Mouse (Mus musculus) cerebellum, adult 18-20 months (tissue): ENCODE results near the gene Dph3.

Experiments used
- DNase-seq, 2 experiments: peaks; one replicate each; pipeline ENCODE4 v3.0.0; 2021

The Dph3 gene

DNA sequence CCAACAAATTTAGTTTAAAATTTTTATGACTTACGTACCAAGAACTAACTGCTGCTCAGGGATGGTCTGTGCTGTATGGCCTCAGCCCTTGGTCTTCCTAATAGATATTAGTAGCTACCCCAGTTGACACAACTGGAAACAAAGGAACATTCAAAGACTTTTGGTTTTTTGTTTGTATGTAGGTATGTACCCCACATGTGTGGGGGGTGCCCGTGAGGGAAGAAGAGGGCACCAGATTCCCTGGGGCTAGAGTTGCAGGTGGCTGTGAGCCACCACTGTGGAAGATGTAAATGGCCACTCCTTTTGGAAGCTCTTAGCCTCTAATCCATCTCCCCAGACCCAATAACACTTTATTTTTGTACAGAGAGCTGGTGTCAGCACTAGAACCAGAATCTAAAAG, 2.1 kb downstream of the Dph3 start:
- no peak for DNase-seq

DNA sequence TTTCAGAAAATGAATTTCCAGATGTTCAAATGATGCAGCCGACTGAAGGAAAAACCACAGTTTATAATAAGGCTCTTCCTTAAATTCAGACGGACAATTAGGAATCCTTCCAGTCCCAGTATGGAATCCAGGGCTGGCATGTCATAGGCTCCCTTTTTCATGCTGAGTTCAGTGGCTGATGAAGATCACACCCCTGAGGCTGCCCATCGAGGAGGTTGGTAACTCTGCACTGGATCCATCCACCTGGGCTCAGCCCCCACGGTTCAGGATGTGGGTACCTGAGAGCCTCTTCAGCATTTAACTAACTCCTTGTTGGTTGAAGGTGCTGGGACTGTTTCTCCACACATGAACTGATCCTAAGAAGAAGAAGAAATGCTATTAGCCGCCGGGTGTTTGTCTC, 2.6 kb downstream of the Dph3 start:
- no peak for DNase-seq

DNA sequence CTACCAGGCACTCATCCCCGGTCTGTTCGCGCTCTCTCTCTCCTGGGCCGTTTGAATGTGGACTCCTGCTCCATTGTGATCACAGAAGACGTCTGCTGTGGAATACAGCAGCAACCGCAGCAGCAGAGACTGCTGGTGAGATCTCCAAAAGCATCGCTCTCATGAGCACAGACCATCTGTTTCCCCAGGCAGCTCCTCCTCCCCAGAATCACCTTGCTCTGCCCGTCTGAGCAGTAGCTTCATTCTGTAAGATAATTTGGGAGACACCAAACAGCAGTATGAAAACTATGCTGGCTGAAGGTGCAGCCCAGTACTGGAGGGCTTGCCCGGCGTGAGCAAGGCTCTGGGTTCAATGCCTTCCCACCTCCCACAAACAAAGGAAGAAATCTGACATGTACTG, 4.5 kb downstream of the Dph3 start:
- no peak for DNase-seq

DNA sequence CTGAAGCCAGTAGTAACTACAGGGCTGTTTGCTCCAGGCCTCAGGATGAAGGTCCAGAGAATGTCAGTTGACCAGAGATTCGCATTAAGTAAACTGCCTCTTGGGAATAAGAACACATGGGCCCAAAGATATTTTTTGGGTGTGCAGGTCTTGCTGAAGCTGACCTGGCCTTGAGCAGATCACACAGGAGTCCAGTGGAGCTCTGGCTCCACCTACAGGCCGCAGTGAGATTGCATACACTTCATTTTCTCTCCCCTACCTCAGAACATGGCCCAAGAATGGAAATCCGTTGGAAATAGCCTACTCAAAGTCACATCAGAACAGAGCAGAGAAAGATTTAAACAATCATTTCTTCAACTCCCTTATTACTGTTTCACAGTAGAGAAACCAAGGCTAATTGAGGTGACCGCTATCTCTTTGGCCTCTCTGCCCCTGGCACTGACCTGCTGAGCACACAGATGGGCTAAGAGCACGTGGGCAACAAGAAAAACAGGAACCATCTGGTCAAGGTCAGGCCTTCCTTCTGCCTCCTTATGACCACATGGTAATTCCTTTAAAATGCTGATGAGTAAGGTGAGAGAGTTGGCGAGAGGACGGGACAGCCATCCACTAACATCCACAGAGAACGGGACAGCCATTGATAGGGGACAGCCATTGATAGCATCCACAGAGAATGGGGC, 8.5 kb downstream of the Dph3 start:
- peak; percentile 82 to 90 for DNase-seq

DNA sequence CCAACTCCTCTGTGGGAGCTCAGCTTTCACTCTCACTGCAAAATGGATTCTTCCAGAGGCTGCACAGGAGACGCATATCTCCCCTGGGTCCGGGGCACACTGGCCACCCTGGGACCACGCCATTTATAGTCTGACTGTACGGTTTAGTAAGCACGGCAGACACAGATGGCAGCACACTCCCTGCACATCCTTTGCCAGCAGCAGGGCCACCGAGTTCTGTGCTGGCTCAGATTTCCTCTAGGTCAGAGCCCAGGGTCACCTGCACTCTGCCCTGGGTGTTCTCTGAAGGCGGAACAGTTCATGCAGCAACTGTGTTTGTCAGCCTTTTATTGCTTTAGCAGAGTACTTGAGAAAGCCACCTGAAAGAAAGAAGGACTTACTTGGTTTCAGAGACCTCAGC, 11.6 kb downstream of the Dph3 start:
- DNase-seq = peak; percentile 42 to 53

- peak; percentile 44 to 49 for DNase-seq
Observed at GRCm38 (mm10) chr14:32073211-32073685, 12.3 kb downstream of the Dph3 start.

GRCm38 (mm10) chr14:32072807-32073206, 12.7 kb downstream of the Dph3 start:
- no peak for DNase-seq

- no peak for DNase-seq
Observed at GRCm38 (mm10) chr14:32061398-32061797, 24.1 kb downstream of the Dph3 start.

DNA sequence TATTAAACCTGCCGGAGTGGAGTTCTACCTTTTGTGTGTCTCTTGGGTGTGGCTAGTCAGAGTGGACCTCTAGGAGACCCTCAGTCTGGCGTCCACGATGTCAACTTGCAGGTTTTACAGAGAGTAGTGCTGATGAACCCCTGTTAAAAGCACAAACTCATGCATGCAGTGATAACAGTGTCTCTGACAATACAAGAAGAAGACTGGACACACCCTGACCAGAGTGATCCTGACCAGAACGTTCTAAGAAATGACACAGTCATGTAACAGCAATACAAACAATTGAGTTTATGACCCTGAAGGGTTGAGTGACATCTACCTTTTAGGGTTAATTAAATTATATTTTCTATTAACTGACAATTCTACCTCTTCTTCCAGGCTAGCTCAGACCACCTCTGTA, 27.9 kb downstream of the Dph3 start:
- DNase-seq = no peak

GRCm38 (mm10) chr14:32056675-32057074, 28.9 kb downstream of the Dph3 start:
- peak in 1 of 2 experiments; percentile 26 for DNase-seq

DNA sequence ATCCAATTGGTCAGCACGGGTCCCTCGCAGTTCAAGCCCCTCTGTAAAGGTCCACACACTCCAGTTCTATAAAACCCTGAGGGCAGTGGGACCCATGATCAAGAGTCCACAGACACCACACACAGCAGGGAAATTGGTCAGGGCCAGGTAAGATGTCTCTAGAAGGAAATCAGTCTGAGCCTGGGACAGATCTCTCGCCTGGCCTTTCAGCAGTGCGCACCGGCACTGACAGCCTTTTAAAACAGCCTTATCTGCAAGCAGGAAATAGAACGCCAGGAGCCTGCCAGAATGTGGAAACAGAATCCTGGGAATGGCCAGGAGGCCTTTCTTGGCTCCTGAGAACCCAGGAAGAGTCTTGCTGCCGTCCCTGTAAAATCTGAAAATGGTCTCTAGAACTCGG, 29.7 kb downstream of the Dph3 start:
- DNase-seq = no peak

- no peak for DNase-seq
Observed at GRCm38 (mm10) chr14:32054788-32055187, 30.7 kb downstream of the Dph3 start.

- no peak for DNase-seq
Observed at GRCm38 (mm10) chr14:32053895-32054294, 31.6 kb downstream of the Dph3 start.

DNA sequence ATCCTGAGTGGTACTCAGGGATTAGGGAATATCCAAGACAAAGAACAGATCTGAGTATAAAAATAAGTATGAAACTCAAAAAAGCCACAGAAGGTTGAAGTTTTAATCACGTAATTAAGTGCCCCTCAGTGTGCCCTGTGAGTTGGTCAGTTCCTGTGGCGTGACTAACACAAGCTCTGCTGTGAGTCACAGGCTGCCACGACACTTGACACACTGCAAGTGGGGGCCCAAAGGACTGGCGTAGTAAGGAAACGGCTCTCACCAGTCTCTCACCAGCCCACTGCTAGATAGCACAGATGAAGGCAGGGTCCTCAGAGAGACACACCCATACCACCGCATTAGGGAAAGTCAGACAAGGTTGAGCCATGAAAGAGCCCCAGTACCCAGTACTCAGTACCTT, 35.4 kb downstream of the Dph3 start:
- DNase-seq = no peak

DNA sequence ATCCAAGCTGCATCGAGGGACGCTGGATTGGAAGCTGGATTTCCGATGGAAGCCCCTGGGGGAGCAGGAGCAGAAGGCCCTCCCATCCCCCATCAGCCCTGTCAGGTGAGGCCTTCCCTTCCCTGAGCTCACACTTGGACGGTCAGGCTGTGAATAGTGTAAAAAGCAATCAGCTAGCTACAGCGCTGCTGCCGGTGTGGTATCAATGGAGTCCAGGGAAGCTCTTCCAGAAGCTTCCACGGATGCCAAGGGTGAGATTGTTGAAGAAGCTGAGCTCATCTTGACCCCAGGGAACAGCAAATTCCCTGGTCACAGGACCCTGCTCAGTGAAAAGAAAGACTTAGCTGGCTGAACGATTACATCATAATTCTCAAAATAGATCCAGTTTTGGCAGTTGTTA, 39.2 kb downstream of the Dph3 start:
- no peak for DNase-seq

DNA sequence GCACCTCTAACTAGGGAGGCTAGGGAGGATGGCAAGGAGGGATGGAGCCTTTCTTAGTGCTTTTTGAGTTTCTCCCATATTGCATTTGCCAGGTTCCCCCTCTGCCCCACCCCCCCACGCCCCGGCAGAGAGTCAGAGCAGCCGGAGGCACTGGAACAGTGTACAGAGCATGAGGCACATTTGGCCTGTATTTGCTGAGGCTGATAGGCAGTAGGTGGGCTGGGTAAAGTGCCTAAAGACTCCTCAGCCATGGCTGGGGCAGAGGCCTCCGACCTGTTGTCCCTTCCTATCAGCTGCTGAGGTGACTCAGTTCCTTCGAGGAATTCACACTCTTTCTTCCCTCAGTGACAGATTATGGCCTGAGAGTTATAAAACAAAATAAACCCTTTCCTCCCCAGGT, 43.4 kb downstream of the Dph3 start:
- DNase-seq = no peak

GRCm38 (mm10) chr14:32037661-32038252, 47.8 kb downstream of the Dph3 start:
- DNase-seq = no peak

DNA sequence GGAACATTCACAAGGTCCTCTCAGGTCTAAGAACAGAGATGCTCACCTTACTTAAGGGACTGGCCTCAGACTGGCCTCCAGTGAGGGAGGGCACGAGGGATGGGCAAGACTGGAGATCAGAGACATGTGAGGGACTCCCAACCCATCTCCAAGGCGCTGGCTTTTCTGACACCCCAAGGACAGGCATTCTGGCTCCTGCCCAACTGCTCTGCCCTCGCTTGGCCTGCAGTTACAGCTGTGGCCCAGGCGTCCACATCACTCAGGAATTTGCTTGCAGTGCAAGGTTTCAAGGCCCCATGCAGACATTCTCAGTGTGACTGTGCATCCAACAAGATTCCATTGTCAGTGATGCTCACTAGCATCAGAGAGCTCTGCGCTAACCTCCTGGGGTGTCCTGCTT, 49.0 kb downstream of the Dph3 start:
- DNase-seq = no peak

DNA sequence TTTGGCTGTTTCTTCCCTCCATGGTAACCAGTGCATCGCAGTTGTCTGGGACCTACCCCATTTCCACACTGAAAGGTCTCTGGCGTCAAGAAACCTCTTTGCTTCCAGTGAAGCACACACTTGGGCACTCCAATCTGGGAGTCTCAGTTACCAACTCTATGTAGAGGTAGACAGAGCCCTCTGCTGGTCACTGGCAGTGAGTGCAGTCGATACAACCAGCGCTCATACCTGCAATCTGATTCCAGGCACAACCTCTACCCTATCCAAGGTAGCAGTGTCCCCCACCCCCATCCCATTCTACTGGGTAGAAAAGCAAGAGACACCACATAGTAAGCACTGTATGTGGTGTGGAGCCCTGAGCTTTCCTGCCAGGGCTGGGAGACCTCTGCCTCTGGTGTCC, 53.0 kb downstream of the Dph3 start:
- peak; percentile 86 to 87 for DNase-seq
